Mouse (Mus musculus) lung, embryonic 15.5 days (tissue): ENCODE results near the gene Spink8. TPM values are rescaled to one million over a fixed set of nuclear protein-coding genes. Genes with fewer than 3 reads are reported as not detected.
"Not testable (repeated sequence)": the region's sequence is repeated elsewhere in the genome, so short reads cannot be mapped to it uniquely, and the experiment has no call there.

Source experiments
- ATAC-seq: fragments of 200-750 bp; cut with Nextera tagmentation; 2 replicates; pipeline ENCODE4 v1.8.0; 2017; ENCODE audit warnings: moderate number of reproducible peaks, borderline replicate concordance; ENCODE audit not compliant: low FRiP score, low TSS enrichment; ENCODE audit errors: extremely low read depth
- H3K27ac ChIP-seq: fragments of 300-500 bp; sonication (generic); 2 replicates; pipeline ENCODE4 v1.5.1; 2015; ENCODE audit warnings: moderate library complexity, mild to moderate bottlenecking, inconsistent platforms
- H3K27me3 ChIP-seq: fragments of 300-500 bp; sonication (generic); 2 replicates; pipeline ENCODE4 v1.6.1; 2015; ENCODE audit warnings: inconsistent platforms
- H3K36me3 ChIP-seq: fragments of 300-500 bp; sonication (generic); 2 replicates; pipeline ENCODE4 v1.6.1; 2015; ENCODE audit warnings: inconsistent platforms
- H3K4me1 ChIP-seq: fragments of 300-500 bp; sonication (generic); 2 replicates; pipeline ENCODE4 v1.6.1; 2015; ENCODE audit warnings: inconsistent platforms
- H3K4me2 ChIP-seq: fragments of 300-500 bp; sonication (generic); 2 replicates; pipeline ENCODE4 v1.6.1; 2015; ENCODE audit warnings: inconsistent platforms, mild to moderate bottlenecking, moderate library complexity
- H3K4me3 ChIP-seq: fragments of 300-500 bp; sonication (generic); 2 replicates; pipeline ENCODE4 v1.5.1; 2015; ENCODE audit warnings: mild to moderate bottlenecking, inconsistent platforms
- H3K9ac ChIP-seq: fragments of 300-500 bp; sonication (generic); 2 replicates; pipeline ENCODE4 v1.6.1; 2015; ENCODE audit warnings: inconsistent platforms
- H3K9me3 ChIP-seq: fragments of 300-500 bp; sonication (generic); 2 replicates; pipeline ENCODE4 v1.6.1; 2016; ENCODE audit warnings: inconsistent platforms
- WGBS: fragments of 180-500 bp; shearing (Covaris S2); methylation state at CpG from one replicate; pipeline ENCODE4 v1.1.7; 2015; 5-methylcytosine and 5-hydroxymethylcytosine counted together
- polyA plus RNA-seq: library from polyadenylated mRNA; unstranded; fragments of >200 nt; fragmentation: Nextera tagmentation; extraction: Ambion mirVana; gene quantifications from 2 replicates; pipeline ENCODE4 v1.2.1, GENCODE M21; 2015

The Spink8 gene
- polyA plus RNA-seq = not detected in 2 replicates

- Histone ChIP-seq H3K27me3 (no peaks in the 10 kb centered on the region), H3K9ac (no peak within 1 kb of the TSS), H3K4me2 (no peak within 1 kb of the TSS), H3K9me3 (no peaks in the 10 kb centered on the region), H3K27ac (no peak within 1 kb of the TSS), H3K36me3 (no peaks in the 10 kb centered on the region), H3K4me3 (no peak within 1 kb of the TSS), H3K4me1 (0 out of 2 replicates have a peak, but pooled peaks cover 5% of the 10 kb centered on the region)
- WGBS = 76% methylated on average over 1 of the region's 1 CpGs
- ATAC-seq = no peak
Measured at GRCm38 (mm10) chr9:109811980-109812379, at the start of gene Spink8. Spink8 (plus strand) TSS chr9:109812280.

GRCm38 (mm10) chr9:109766841-109767240 lies 45.2 kb upstream of the Spink8 start:
- 74% methylated on average over 1 of the region's 1 CpGs for WGBS
- not testable (repeated sequence) for H3K4me1 ChIP-seq, ATAC-seq, H3K9ac ChIP-seq, H3K36me3 ChIP-seq, H3K27ac ChIP-seq, H3K27me3 ChIP-seq, H3K4me2 ChIP-seq, H3K9me3 ChIP-seq, H3K4me3 ChIP-seq

- not testable (repeated sequence) for H3K27me3 ChIP-seq, H3K27ac ChIP-seq, H3K9ac ChIP-seq, H3K9me3 ChIP-seq, H3K4me3 ChIP-seq, H3K36me3 ChIP-seq, H3K4me1 ChIP-seq, H3K4me2 ChIP-seq, ATAC-seq
- 78% methylated on average over 4 of the region's 4 CpGs for WGBS
Measured at GRCm38 (mm10) chr9:109790570-109790969, 21.5 kb upstream of the Spink8 start, which contains the start of gene Fbxw27. Fbxw27 (minus strand) TSS chr9:109790670.

GRCm38 (mm10) chr9:109795221-109795620 lies 16.9 kb upstream of the Spink8 start:
- WGBS = 76% methylated on average over 2 of the region's 2 CpGs
- Histone ChIP-seq H3K4me3 (no peak overlapping the region), H3K27me3 (no peaks in the 10 kb centered on the region), H3K9me3 (no peaks in the 10 kb centered on the region), H3K9ac (no peak overlapping the region), H3K4me1 (no peaks in the 10 kb centered on the region), H3K36me3 (no peaks in the 10 kb centered on the region), H3K27ac (no peak overlapping the region), H3K4me2 (no peak overlapping the region)
- no peak for ATAC-seq

- no peak overlapping the region for H3K27ac ChIP-seq
- WGBS = 62% methylated on average over 2 of the region's 2 CpGs
- H3K36me3 ChIP-seq = no peaks in the 10 kb centered on the region
- no peaks in the 10 kb centered on the region for H3K4me1 ChIP-seq
- H3K27me3 ChIP-seq = no peaks in the 10 kb centered on the region
- no peak for ATAC-seq
- no peak overlapping the region for H3K4me2 ChIP-seq
- no peak overlapping the region for H3K4me3 ChIP-seq
- no peak overlapping the region for H3K9ac ChIP-seq
- H3K9me3 ChIP-seq = no peaks in the 10 kb centered on the region
Measured at GRCm38 (mm10) chr9:109795811-109796210, 16.3 kb upstream of the Spink8 start.

- 79% methylated on average over 1 of the region's 1 CpGs for WGBS
- no peak for ATAC-seq
Measured at GRCm38 (mm10) chr9:109798051-109798450, 14.0 kb upstream of the Spink8 start.

GRCm38 (mm10) chr9:109805596-109805995 lies 6.5 kb upstream of the Spink8 start:
- 64% methylated on average over 2 of the region's 2 CpGs for WGBS
- not testable (repeated sequence) for H3K4me1 ChIP-seq

More at GRCm38 (mm10) chr9:109798051-109798450, 14.0 kb upstream of the Spink8 start:
- H3K36me3 ChIP-seq = no peaks in the 10 kb centered on the region
- H3K4me2 ChIP-seq = no peak overlapping the region
- H3K27me3 ChIP-seq = no peaks in the 10 kb centered on the region
- H3K4me1 ChIP-seq = no peaks in the 10 kb centered on the region
- H3K27ac ChIP-seq = no peak overlapping the region
- H3K4me3 ChIP-seq = no peak overlapping the region
- H3K9ac ChIP-seq = no peak overlapping the region
- H3K9me3 ChIP-seq = no peaks in the 10 kb centered on the region

GRCm38 (mm10) chr9:109806260-109806659 lies 5.8 kb upstream of the Spink8 start:
- Histone ChIP-seq H3K27me3 (no peaks in the 10 kb centered on the region), H3K27ac (no peak overlapping the region), H3K4me3 (no peak overlapping the region), H3K36me3 (no peaks in the 10 kb centered on the region), H3K4me1 (no peaks in the 10 kb centered on the region), H3K4me2 (no peak overlapping the region), H3K9me3 (no peaks in the 10 kb centered on the region), H3K9ac (no peak overlapping the region)
- no peak for ATAC-seq
- WGBS = 33% methylated on average over 1 of the region's 1 CpGs

More at GRCm38 (mm10) chr9:109805596-109805995, 6.5 kb upstream of the Spink8 start:
- not testable (repeated sequence) for H3K27ac ChIP-seq, H3K27me3 ChIP-seq, ATAC-seq, H3K36me3 ChIP-seq, H3K9ac ChIP-seq, H3K9me3 ChIP-seq, H3K4me2 ChIP-seq, H3K4me3 ChIP-seq

- Histone ChIP-seq H3K9me3 (no peaks in the 10 kb centered on the region), H3K4me2 (no peak overlapping the region), H3K9ac (no peak overlapping the region), H3K36me3 (no peaks in the 10 kb centered on the region), H3K4me3 (no peak overlapping the region), H3K4me1 (no peaks in the 10 kb centered on the region), H3K27ac (no peak overlapping the region), H3K27me3 (no peaks in the 10 kb centered on the region)
- no peak for ATAC-seq
- 77% methylated on average over 2 of the region's 2 CpGs for WGBS
Measured at GRCm38 (mm10) chr9:109806695-109807293, 5.3 kb upstream of the Spink8 start.

- WGBS = 32% methylated on average over 3 of the region's 3 CpGs
- no peaks in the 10 kb centered on the region for H3K27me3 ChIP-seq
- H3K4me1 ChIP-seq = no peaks in the 10 kb centered on the region
- no peak for ATAC-seq
- H3K9ac ChIP-seq = no peak overlapping the region
- H3K4me3 ChIP-seq = no peak overlapping the region
- no peaks in the 10 kb centered on the region for H3K36me3 ChIP-seq
- no peaks in the 10 kb centered on the region for H3K9me3 ChIP-seq
- no peak overlapping the region for H3K4me2 ChIP-seq
- no peak overlapping the region for H3K27ac ChIP-seq
Measured at GRCm38 (mm10) chr9:109807898-109808297, 4.2 kb upstream of the Spink8 start.

- no peak overlapping the region for H3K9ac ChIP-seq
- no peaks in the 10 kb centered on the region for H3K36me3 ChIP-seq
- no peak for ATAC-seq
- H3K4me1 ChIP-seq = 0 out of 2 replicates have a peak, but pooled peaks cover 5% of the 10 kb centered on the region
- H3K9me3 ChIP-seq = no peaks in the 10 kb centered on the region
- no peak overlapping the region for H3K27ac ChIP-seq
- no peak overlapping the region for H3K4me2 ChIP-seq
- no peaks in the 10 kb centered on the region for H3K27me3 ChIP-seq
- 40% methylated on average over 7 of the region's 7 CpGs for WGBS
- H3K4me3 ChIP-seq = no peak overlapping the region
Measured at GRCm38 (mm10) chr9:109813424-109813823, 1.3 kb downstream of the Spink8 start.

- H3K9me3 ChIP-seq = no peaks in the 10 kb centered on the region
- no peak overlapping the region for H3K4me3 ChIP-seq
- H3K27me3 ChIP-seq = no peaks in the 10 kb centered on the region
- H3K9ac ChIP-seq = no peak overlapping the region
- ATAC-seq = no peak
- no peak overlapping the region for H3K4me2 ChIP-seq
- no peak overlapping the region for H3K27ac ChIP-seq
- 0 out of 2 replicates have a peak, but pooled peaks cover 5% of the 10 kb centered on the region for H3K4me1 ChIP-seq
- H3K36me3 ChIP-seq = no peaks in the 10 kb centered on the region
- WGBS = 34% methylated on average over 6 of the region's 6 CpGs
Measured at GRCm38 (mm10) chr9:109816341-109816740, 4.3 kb downstream of the Spink8 start.
